9 mouse cellular contexts compared by ENCODE assay signal in the genomic region with DNA sequence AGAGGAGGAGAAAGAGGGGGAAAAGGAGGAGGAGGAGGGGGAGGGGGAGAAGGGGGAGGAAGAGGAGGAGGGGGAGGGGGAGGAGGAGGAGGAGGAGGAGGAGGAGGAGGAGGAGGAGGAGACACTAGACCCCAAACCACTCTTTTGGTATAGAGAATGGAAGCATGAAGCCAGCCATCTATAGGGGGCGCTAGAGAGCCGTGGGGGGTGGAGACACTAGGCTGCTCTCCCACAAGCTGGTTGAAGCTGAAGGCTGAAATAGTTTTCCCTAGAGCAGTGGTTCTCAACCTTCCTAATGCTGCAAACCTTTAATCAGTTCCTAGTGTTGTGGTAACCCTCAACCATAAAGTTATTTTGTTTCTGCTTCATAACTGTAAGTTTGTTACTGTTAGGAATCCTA.
DNase-seq lines count a peak whose midpoint lies in the region; ATAC-seq and TF ChIP-seq lines count a peak whose summit lies in the region.
"Had no signal": no experiment of that assay in that cellular context is flagged by ENCODE, and none has a peak within 500 bp of the region (broad histone marks: within the 10 kb centered on the region; RNA-seq: fewer than 3 reads in every experiment).

No protein-coding gene starts in this region.

- no peak overlapping the region for H3K27ac ChIP-seq in forebrain, embryonic 14.5 days (ENCODE audit: low read depth, low read length)
- H3K27ac ChIP-seq in forebrain, embryonic 16.5 days (ENCODE audit: low read length) = no peak overlapping the region
- no peak overlapping the region for H3K27ac ChIP-seq in midbrain, postnatal 0 days (ENCODE audit: low read depth, low read length)
- H3K27ac ChIP-seq in midbrain, embryonic 13.5 days = no peak overlapping the region
- H3K27ac ChIP-seq in lung, embryonic 14.5 days (ENCODE audit: low read depth) = no peak overlapping the region
- H3K27ac ChIP-seq: heart, embryonic 13.5 days had no signal

- no peaks in the 10 kb centered on the region for H3K36me3 ChIP-seq in forebrain, embryonic 14.5 days (ENCODE audit: control insufficient read depth, insufficient read depth, low read length)
- H3K36me3 ChIP-seq in forebrain, embryonic 16.5 days (ENCODE audit: control insufficient read depth, insufficient read depth) = no peaks in the 10 kb centered on the region
- no peaks in the 10 kb centered on the region for H3K36me3 ChIP-seq in midbrain, postnatal 0 days (ENCODE audit: insufficient read depth, low read length)
- no peaks in the 10 kb centered on the region for H3K36me3 ChIP-seq in midbrain, embryonic 13.5 days
- H3K36me3 ChIP-seq in lung, embryonic 14.5 days (ENCODE audit: insufficient read depth) = no peaks in the 10 kb centered on the region
- H3K36me3 ChIP-seq: heart, embryonic 13.5 days had no signal

- H3K4me1 ChIP-seq in forebrain, embryonic 14.5 days (ENCODE audit: control insufficient read depth, insufficient read depth, low read length) = peaks cover 3% of the 10 kb centered on the region; the same call in 1 of the 2 replicates
- H3K4me1 ChIP-seq in forebrain, embryonic 16.5 days (replicated peaks; ENCODE audit: control insufficient read depth, insufficient read depth, low read length) = peaks cover 2% of the 10 kb centered on the region; the same call in 1 of the 2 replicates
- H3K4me1 ChIP-seq in midbrain, postnatal 0 days (ENCODE audit: insufficient read depth, low read length) = no peaks in the 10 kb centered on the region
- H3K4me1 ChIP-seq in midbrain, embryonic 13.5 days (replicated peaks) = peaks cover 24% of the 10 kb centered on the region
- no peaks in the 10 kb centered on the region for H3K4me1 ChIP-seq in lung, embryonic 14.5 days (ENCODE audit: insufficient read depth)

- H3K9ac ChIP-seq in forebrain, embryonic 14.5 days (ENCODE audit: low read length) = no peak overlapping the region
- H3K9ac ChIP-seq in forebrain, embryonic 16.5 days (replicated peaks; ENCODE audit: low read depth, low read length) = no peak overlapping the region
- H3K9ac ChIP-seq in midbrain, postnatal 0 days (replicated peaks; ENCODE audit: low read length, poor library complexity, severe bottlenecking) = no peak overlapping the region
- H3K9ac ChIP-seq in midbrain, embryonic 13.5 days (replicated peaks) = no peak overlapping the region
- H3K9ac ChIP-seq in lung, embryonic 14.5 days = no peak overlapping the region
- H3K9ac ChIP-seq: heart, embryonic 13.5 days had no signal

- TF ChIP-seq CTCF in midbrain, postnatal 0 days (IDR thresholded peaks at IDR 0.05) = peak; percentile 58
- TF ChIP-seq CTCF in lung, embryonic 14.5 days (IDR thresholded peaks at IDR 0.05; ENCODE audit: low read depth) = peak; percentile 54

- DNase-seq in forebrain, embryonic 14.5 days (ENCODE audit: low spot score) = peak; percentile 28
- DNase-seq in midbrain, postnatal 0 days (ENCODE audit: low spot score) = no peak
- DNase-seq in cerebellum, postnatal 36 days = peak; percentile 33 to 43
- DNase-seq in lung, embryonic 14.5 days = peak; percentile 28
- DNase-seq in frontal cortex, postnatal 25 days (ENCODE audit: low spot score in 2 of 2) = no peak

- H3K27me3 ChIP-seq in forebrain, embryonic 14.5 days (replicated peaks; ENCODE audit: control insufficient read depth, insufficient read depth, low read length) = no peaks in the 10 kb centered on the region
- no peaks in the 10 kb centered on the region for H3K27me3 ChIP-seq in forebrain, embryonic 16.5 days (replicated peaks; ENCODE audit: control insufficient read depth, insufficient read depth, low read length)
- no peaks in the 10 kb centered on the region for H3K27me3 ChIP-seq in midbrain, postnatal 0 days (ENCODE audit: insufficient read depth, low read length)
- H3K27me3 ChIP-seq in midbrain, embryonic 13.5 days = no peaks in the 10 kb centered on the region; the same call in 1 of the 2 replicates
- no peaks in the 10 kb centered on the region for H3K27me3 ChIP-seq in lung, embryonic 14.5 days (ENCODE audit: insufficient read depth, low read length)

- H3K4me2 ChIP-seq in forebrain, embryonic 14.5 days (ENCODE audit: low read length) = no peak overlapping the region
- no peak overlapping the region for H3K4me2 ChIP-seq in forebrain, embryonic 16.5 days (ENCODE audit: low read length)
- H3K4me2 ChIP-seq in midbrain, postnatal 0 days (ENCODE audit: low read depth, low read length, poor library complexity, severe bottlenecking) = no peak overlapping the region
- no peak overlapping the region for H3K4me2 ChIP-seq in midbrain, embryonic 13.5 days (replicated peaks)
- H3K4me2 ChIP-seq in lung, embryonic 14.5 days = no peak overlapping the region
- H3K4me2 ChIP-seq: heart, embryonic 13.5 days had no signal

- no peaks in the 10 kb centered on the region for H3K9me3 ChIP-seq in forebrain, embryonic 14.5 days (replicated peaks; ENCODE audit: control insufficient read depth, low read length)
- H3K9me3 ChIP-seq in forebrain, embryonic 16.5 days (ENCODE audit: control insufficient read depth, low read length) = no peaks in the 10 kb centered on the region
- no peaks in the 10 kb centered on the region for H3K9me3 ChIP-seq in midbrain, postnatal 0 days (ENCODE audit: low read length)
- no peaks in the 10 kb centered on the region for H3K9me3 ChIP-seq in midbrain, embryonic 13.5 days
- H3K9me3 ChIP-seq in lung, embryonic 14.5 days (ENCODE audit: low read depth, low read length) = no peaks in the 10 kb centered on the region
- H3K9me3 ChIP-seq: heart, embryonic 13.5 days had no signal

- ATAC-seq in forebrain, embryonic 14.5 days = no peak
- no peak for ATAC-seq in forebrain, embryonic 16.5 days
- ATAC-seq in midbrain, postnatal 0 days (ENCODE audit: low FRiP score) = no peak
- ATAC-seq in midbrain, embryonic 13.5 days = no peak
- no peak for ATAC-seq in lung, embryonic 14.5 days (ENCODE audit: insufficient read depth)
- no peak; the same call in 1 of the 2 replicates for ATAC-seq in megakaryocyte-erythroid progenitor cell, adult 5-6 weeks (replicated peaks; ENCODE audit: low FRiP score, low TSS enrichment, poor library complexity, severe bottlenecking)

- WGBS in forebrain, embryonic 14.5 days = 6% methylated on average over 2 of the region's 2 CpGs
- 10% methylated on average over 2 of the region's 2 CpGs for WGBS in forebrain, embryonic 16.5 days
- 3% methylated on average over 2 of the region's 2 CpGs for WGBS in midbrain, postnatal 0 days
- 8% methylated on average over 2 of the region's 2 CpGs for WGBS in midbrain, embryonic 13.5 days
- WGBS in lung, embryonic 14.5 days = 5% methylated on average over 2 of the region's 2 CpGs

- H3K4me3 ChIP-seq in forebrain, embryonic 14.5 days (ENCODE audit: low read depth, low read length) = no peak overlapping the region
- H3K4me3 ChIP-seq in forebrain, embryonic 16.5 days (replicated peaks; ENCODE audit: low read length) = no peak overlapping the region
- no peak overlapping the region for H3K4me3 ChIP-seq in midbrain, postnatal 0 days (ENCODE audit: low read depth, low read length)
- H3K4me3 ChIP-seq in midbrain, embryonic 13.5 days (replicated peaks) = no peak overlapping the region
- H3K4me3 ChIP-seq in lung, embryonic 14.5 days (ENCODE audit: low read depth, low read length) = no peak overlapping the region
- H3K4me3 ChIP-seq: heart, embryonic 13.5 days had no signal

Comparison
In these comparisons a context has a peak if more than half of its experiments do, and no peak if none do; other contexts are left out.
1. DNase-seq: peak in forebrain, embryonic 14.5 days (single experiment), cerebellum, postnatal 36 days (2 of 2) and lung, embryonic 14.5 days (single experiment); none in midbrain, postnatal 0 days (single experiment) and frontal cortex, postnatal 25 days (0 of 2).